Mouse (Mus musculus): ENCODE results near the gene Rab43.

DNA sequence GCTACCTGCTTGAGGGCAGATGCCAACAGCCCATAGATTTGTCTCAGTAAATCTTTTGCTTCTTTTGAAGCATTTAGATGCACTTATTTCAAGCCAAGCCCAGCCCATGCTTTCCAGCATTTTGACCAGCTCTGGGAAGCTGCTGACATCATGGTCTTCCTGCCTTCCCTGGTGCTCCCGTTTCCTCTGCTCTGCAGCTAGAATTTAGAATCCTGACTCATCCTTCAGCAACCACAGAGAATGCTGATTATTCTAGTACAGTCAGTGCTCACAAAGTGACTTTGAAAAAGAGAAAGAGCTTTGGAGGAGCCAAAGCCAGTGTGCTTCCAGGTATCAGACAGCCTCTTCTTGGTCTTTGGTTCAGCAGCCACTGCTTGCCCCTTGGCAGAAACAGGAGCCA lies 45.1 kb upstream of the Rab43 start:
- no peak for TF ChIP-seq CTCF (IDR thresholded peaks at IDR 0.05; ENCODE audit: low read depth, low read length)
- TF ChIP-seq POLR2A (IDR thresholded peaks at IDR 0.05; ENCODE audit: extremely low read depth, insufficient read depth, low read length), result no peak

Data from liver, adult 2 months (tissue).